Mouse (Mus musculus) E14TG2a.4 (cell line): ENCODE measurements at regions not wholly inside any gene's neighbourhood (a gene's known extent, or its start where the extent isn't known, plus 50 kb on each side); places are given as distances from the start of the nearest gene placed in this dataset.

Experiments
- CTCF ChIP-seq: conservative IDR thresholded peaks from 2 replicates; pipeline ENCODE4 v1.5.1; 2014; ENCODE audit warnings: low read length
- NANOG ChIP-seq: IDR thresholded peaks from 2 replicates; pipeline ENCODE4 v1.6.1; 2014; ENCODE audit warnings: borderline replicate concordance, low read length, mixed read lengths
- POU5F1 ChIP-seq: IDR thresholded peaks from 2 replicates; pipeline ENCODE4 v1.6.1; 2014; ENCODE audit warnings: low read length, borderline replicate concordance

DNA sequence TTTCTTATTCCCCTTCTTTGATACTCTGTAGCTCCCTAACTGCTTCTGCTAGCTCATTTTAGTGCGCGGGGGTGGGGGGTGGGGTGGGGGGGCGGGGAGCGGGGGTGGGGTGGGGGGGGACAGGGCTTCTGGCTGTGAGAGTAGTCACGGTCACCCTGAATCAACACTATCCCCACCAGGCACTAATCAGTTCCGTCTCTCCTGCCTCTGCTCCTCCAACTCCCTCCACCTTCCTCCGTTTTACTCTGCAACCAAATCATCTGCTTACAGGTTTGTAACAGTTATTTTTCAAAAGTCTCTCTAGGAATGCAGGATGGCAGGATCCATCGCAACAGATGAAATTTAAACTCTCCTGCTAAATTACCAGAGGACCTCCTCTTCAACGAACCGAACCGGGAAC lies 67.5 kb upstream of the Prdm9 start:
- TF ChIP-seq CTCF (no peak), POU5F1 (no peak), NANOG (no peak)
